Mouse (Mus musculus): ENCODE data around the gene Bcl2a1c. TPM values are rescaled to one million over a fixed set of nuclear protein-coding genes. Genes with fewer than 3 reads are reported as not detected.
"Not testable (repeated sequence)": the region's sequence is repeated elsewhere in the genome, so short reads cannot be mapped to it uniquely, and the experiment has no call there.

Bcl2a1c gene
- not detected for total RNA-seq (2021)

DNA sequence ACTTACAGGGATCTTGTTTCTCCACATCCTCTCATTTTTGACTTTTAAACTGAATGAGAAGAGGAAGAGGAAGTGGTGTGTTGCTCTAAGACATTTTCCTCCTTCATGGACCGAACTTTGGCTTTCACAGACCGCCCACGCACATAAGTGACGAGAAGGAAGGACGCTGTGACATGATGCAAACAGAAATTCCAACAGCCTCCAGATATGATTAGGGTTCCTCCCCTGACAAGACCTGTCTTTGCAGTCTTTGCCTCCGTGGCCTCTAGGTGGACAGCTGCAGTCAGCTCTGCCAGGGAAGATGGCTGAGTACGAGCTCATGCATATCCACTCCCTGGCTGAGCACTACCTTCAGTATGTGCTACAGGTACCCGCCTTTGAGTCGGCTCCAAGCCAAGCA lies at the start of gene Bcl2a1c:
Gene Bcl2a1c, plus strand, starts transcription at position 281 of the 400 bp plus-strand sequence.
- not testable (repeated sequence) for DNase-seq

DNA sequence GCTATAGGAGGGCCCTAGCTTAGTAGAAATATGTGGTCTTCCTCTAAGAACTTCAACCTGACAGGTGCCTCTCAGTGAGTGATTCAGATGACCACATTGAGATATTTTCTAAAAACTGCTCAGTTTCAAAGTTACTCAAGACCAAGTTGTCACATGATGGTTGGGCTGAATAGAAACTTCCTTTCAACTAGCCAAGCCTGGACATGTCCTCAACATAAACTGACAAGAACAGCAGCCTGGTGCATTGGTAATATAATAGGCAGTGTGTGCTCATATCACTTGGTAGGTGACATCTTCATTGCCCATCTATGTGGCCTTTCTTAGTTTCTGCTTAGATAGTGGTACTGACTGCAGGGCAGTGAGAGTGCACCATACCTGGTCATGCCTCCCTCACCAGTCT lies 24.0 kb upstream of the Bcl2a1c start:
- DNase-seq, result not testable (repeated sequence)

DNA sequence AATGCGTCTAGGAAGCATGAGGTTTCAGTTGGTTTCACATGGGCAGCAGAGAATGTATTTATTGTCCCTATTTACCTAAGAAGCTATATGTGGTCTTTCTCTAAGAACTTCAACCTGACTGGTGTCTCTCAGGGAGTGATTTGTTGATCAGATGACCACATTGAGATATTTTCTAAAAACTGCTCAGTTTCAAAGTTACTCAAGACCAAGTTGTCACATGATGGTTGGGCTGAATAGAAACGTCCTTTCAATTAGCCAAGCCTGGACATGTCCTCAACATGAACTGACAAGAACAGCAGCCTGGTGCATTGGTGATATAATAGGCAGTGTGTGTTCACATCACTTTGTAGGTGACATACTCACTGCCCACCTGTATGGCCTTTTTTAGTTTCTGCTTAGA lies 18.2 kb upstream of the Bcl2a1c start:
- not testable (repeated sequence) for DNase-seq

DNA sequence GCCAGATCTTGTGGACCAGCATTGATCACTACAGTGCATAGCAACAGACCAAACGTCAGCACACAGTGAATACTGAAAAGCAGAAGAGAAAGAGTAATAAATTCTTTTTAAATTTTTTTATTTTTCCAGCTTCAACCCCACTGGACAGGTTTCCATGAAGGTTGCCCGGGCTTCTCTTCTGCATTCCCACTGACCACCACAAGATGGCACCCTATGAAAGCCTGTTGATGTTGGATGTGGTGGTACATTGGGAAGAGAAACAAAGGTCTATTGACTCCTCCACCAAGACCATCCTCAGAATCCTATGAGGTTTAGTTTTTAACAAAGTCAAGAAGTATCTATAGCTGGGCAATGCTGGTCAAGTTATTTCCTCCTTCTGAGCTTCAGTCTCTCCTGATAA lies 11.9 kb upstream of the Bcl2a1c start:
- peak; percentile 19 to 49 for DNase-seq

DNA sequence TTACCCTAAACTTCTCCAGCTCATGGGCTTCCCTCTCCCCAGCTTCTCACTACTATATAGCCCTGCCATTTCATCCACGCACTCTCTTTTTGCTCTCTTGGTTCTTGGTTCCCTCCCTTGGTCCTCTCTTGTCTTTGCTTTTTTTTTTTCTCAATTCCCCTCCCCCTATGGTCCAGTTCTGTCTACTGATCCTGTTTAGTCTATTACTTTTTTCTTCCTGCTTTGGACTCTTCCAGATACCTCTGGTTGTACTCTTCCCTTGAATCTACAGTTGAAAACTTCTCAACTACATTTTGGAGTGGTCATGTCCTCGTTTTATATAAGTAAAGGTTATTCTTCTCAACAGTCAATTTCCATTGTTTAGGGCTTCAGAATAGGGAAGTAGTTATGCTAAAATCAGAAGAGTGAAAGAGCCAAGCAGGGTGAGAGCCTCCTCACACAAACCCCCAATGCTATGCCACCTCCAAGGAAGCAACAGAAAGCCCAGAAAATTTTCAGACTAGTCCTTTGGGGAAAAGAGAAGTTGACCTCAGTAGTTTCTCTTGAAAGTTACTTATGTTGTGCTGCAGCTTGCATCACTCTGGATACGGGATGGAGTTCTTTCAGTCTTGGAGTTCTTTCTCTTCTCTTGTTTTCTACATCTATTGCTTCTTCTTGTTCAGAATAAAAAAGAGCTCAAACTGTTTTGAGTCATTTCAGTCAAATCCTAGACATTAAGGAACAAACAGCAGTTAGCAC lies 3.8 kb upstream of the Bcl2a1c start:
- no peak for DNase-seq

DNA sequence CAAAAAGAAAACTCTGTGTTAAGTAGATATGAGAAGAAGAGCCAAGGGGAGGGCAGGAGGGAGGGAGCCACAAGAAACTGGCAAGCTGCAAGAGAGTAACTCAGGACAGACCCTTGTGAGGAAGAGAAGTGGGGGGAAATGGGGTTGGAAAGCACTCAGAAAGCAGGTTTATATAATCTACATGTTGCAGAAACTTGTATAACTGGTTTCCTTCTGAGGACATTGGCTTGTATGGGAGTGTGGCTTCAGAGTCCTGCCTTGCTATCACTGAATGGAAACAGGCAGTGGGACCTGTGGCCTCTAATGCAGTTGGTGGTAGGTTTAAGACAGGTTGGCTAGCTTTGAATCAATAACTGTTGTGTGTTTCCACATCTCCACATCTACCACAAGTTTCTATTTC lies 1.6 kb upstream of the Bcl2a1c start:
- DNase-seq, result not testable (repeated sequence)

DNA sequence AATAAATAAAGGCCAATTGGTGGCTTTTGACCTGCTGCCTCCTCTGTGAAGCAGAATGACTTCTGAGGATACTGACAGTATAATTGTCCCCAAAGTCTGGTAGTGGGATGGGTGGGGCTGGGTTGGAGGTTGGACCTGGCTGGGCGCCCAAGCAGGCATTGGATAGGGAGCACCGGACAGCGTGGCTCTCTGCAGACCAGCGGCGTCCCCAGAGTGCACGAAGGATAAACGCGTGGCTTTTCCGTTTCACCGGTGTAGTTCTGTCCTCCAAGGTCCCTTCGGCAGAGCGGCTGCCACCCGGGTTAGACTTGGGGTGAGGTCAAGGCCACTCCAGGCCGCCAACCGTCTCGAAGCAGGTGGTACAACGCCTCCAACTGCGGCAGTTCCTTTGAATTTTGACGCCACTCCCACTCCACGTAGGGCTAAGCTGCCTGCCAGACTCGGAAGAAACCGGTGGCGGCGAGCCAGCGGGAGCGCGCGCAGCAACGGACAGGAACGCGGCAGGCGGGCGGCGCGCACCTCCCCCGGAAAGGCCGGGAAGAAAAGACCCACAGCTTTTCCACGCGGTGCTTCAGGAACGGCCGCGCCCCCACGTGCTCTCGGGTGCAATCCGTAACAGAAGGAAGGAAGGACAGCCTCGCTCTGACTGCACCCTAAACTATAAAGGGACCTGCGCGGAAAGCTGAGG lies 38.0 kb downstream of the Bcl2a1c start:
- DNase-seq, result peak; percentile 77 to 81

DNA sequence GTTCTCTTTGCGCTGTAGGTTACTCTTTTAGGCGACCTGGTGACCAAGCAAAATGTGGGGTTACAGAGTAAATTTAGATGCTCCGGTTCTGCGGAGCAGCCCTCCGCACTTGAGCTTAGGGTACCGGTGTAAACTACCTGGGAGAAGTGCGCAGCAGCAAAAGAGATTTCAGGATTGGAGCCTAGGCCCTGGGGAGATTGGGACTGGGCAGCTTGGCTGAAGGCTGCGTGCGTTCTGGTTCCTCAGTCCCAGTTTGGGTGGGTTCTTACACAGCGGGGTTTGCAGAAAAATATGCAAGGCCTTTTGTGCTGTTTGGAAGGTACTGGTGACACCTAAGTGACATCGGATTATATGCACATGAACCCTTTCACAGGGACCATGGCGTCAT lies 38.5 kb downstream of the Bcl2a1c start:
- no peak for DNase-seq

DNA sequence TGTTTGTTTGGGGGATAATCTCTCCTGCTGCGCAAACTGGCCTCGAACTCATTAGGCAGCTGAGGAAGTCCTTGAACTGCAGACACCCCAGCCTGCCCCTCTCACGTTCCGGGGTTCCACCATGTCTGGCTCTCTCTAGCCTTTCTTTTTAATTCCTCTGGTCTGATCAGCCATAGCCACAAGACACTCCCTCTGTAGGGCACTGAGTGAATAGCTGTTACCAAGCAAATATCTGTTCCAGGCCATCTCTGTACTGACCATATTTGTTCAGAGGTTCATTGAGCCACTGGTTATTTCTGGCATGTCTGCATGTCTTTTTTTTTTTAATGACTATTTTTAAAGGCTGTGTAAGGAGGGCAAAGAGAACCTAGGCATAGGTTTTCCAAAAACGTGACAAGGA lies 39.5 kb downstream of the Bcl2a1c start:
- DNase-seq, result not testable (repeated sequence)

DNA sequence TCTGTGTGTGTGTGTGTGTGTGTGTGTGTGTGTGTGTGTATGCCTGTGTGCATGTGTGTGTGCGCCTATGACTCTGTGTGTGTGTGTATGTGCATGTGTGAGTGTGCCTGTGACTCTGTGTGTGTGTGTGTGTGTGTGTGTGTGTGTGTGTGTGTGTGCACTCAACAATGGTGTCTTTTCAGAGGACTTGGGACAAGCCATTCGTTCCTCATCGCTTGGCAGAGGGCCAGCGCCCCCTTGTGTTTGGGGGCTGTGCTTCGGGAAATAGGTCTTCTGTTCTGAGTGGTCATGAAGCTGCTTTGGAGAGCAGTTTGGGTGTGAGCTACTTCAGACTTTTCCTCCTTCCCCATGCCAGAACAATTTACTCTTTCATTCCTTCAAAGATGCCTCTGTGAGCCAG lies 41.8 kb downstream of the Bcl2a1c start:
- DNase-seq, result not testable (repeated sequence)

DNA sequence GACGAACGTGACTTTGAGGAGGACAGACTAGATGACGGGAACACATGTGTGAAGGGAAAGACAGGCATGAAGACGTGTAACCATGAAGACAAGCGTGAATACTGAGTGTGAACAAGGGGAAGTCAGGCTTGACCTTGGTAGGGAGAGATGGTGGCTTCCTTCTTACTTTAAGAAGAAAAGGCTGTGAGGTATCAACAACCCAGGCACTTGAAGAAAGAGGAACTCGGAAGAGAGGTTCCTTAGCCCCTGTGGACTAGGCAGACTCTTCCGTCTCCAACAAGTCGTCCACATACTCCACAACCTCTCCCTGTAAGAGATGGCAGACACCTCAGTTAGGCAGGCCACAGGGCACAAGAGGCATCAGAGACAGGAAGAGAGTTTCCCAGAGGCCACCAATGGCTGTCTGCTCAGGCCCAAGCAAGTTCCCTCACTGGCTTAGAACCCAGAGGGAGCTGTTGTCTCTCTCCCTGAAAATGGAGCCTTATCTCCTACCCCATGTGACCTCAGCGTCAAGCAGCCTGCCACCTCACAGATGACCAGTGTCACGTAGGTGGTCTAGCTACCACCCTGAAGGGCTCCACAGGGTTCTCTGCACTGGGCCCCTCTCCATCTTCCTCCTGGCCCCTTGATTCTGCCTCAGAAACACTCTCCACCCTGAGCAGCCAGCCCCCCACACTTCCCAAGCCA lies 45.5 kb downstream of the Bcl2a1c start:
- no peak for DNase-seq

DNA sequence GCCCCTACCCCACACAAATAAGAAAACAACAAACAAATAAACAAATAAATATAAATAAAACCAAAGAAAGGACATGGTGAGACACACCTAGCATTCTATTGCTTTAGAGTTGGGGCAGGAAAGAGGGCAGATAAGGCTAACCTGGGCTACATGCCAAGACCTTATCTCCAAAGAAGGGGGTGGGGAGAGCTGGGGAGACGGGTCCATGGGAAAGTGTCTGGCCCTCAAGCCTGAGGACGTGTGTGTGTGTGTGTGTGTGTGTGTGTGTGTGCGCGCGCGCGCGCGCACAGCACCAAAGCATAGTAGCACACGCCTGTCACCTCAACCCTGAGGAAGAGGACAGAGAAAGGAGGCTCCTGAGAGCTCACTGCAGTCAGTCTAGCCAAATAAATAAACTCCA lies 47.2 kb downstream of the Bcl2a1c start:
- no peak for DNase-seq

DNA sequence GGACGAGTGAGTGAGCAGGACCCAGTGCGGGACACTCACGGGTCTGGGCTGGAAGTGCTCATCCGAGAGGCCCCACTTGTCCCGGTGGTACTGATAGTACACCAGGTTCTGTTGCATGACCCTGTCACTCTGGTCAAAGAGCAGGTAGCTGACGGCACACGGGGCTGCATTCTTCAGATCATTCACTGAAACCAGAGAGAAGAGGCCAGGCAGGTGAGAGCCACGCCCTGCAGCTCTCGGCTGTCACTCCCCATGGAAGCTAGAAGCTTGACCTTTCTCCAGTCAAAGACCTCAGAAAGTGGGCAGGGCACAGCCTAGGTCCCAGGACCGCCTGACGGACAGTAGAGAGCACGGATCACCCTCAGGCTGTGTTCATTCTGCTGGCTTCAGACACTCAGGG lies 49.9 kb downstream of the Bcl2a1c start:
- DNase-seq, result no peak

Other genes with a start within 250 kb of the Bcl2a1c start
- gene Crtap, start 60.5 kb downstream of the Bcl2a1c start, total RNA-seq (2021), result 1 to 10 TPM; 6.9 to 7.0 TPM
- 10 to 100 TPM; 20.6 to 21.9 TPM for gene Glb1, start 70.9 kb downstream of the Bcl2a1c start, total RNA-seq (2021)
- 10 to 100 TPM in 1 of 2 experiments, 1 to 10 TPM in 1; 10.0 to 10.6 TPM for gene Tmppe, start 71.0 kb downstream of the Bcl2a1c start, total RNA-seq (2021)
- gene Ccr4, start 174.8 kb downstream of the Bcl2a1c start, total RNA-seq (2021), result not detected
- gene C130032M10Rik, start 185.6 kb downstream of the Bcl2a1c start, total RNA-seq (2021), result not detected
- 1 to 10 TPM; 1.1 to 1.5 TPM for gene Trim71, start 234.2 kb downstream of the Bcl2a1c start, total RNA-seq (2021)

Data from layer of hippocampus, postnatal 36 days (tissue).